Mouse (Mus musculus) intestine, embryonic 14.5 days (tissue): ENCODE measurements around the gene Rnf183. TPM values are rescaled to one million over a fixed set of nuclear protein-coding genes. Genes with fewer than 3 reads are reported as not detected.

Experiments used
- ATAC-seq: fragments of 200-750 bp; cut with Nextera tagmentation; replicated peaks from 2 replicates; pipeline ENCODE4 v1.8.0; 2017; ENCODE audit warnings: low read depth, moderate number of reproducible peaks, moderate TSS enrichment, moderate library complexity; ENCODE audit not compliant: low FRiP score, low TSS enrichment
- DNase-seq: peaks from one replicate; pipeline ENCODE4 v3.0.0-alpha.2; 2018; ENCODE audit warnings: low spot score
- H3K27ac ChIP-seq: fragments of 300-500 bp; sonication (generic); 2 replicates; pipeline ENCODE4 v1.5.1; 2014; ENCODE audit warnings: low read depth, mild to moderate bottlenecking, control low read depth
- H3K27me3 ChIP-seq: fragments of 300-500 bp; sonication (generic); replicated peaks from 2 replicates; pipeline ENCODE4 v1.6.1; 2014; ENCODE audit warnings: low read length, control low read depth; ENCODE audit not compliant: control insufficient read depth, insufficient read depth
- H3K36me3 ChIP-seq: fragments of 300-500 bp; sonication (generic); 2 replicates; pipeline ENCODE4 v1.6.1; 2014; ENCODE audit warnings: low read length, control low read depth; ENCODE audit not compliant: control insufficient read depth, insufficient read depth
- H3K4me1 ChIP-seq: fragments of 300-500 bp; sonication (generic); replicated peaks from 2 replicates; pipeline ENCODE4 v1.6.1; 2014; ENCODE audit warnings: low read length, control low read depth, mixed read lengths; ENCODE audit not compliant: control insufficient read depth, insufficient read depth
- H3K4me2 ChIP-seq: fragments of 300-500 bp; sonication (generic); 2 replicates; pipeline ENCODE4 v1.6.1; 2014; ENCODE audit warnings: low read length
- H3K4me3 ChIP-seq: fragments of 300-500 bp; sonication (generic); 2 replicates; pipeline ENCODE4 v1.5.1; 2014; ENCODE audit warnings: low read depth, low read length, control low read depth, mixed read lengths
- H3K9ac ChIP-seq: fragments of 300-500 bp; sonication (generic); 2 replicates; pipeline ENCODE4 v1.6.1; 2014; ENCODE audit warnings: mild to moderate bottlenecking, low read length
- H3K9me3 ChIP-seq: fragments of 300-500 bp; sonication (generic); 2 replicates; pipeline ENCODE4 v1.6.1; 2016; ENCODE audit warnings: low read length, control low read depth; ENCODE audit not compliant: control insufficient read depth
- WGBS: fragments of 180-500 bp; shearing (Covaris S2); extraction: QIAGEN DNeasy Blood & Tissue Kit; methylation state at CpG from one replicate; pipeline ENCODE4 v1.1.7; 2014; 5-methylcytosine and 5-hydroxymethylcytosine counted together
- polyA plus RNA-seq: library from polyadenylated mRNA; unstranded; fragments of >200 nt; fragmentation: Nextera tagmentation; extraction: Ambion mirVana; gene quantifications from 2 replicates; pipeline ENCODE4 v1.2.1, GENCODE M21; 2014

Rnf183 gene
- polyA plus RNA-seq, 1 experiment from 2014 or later = not detected

DNA sequence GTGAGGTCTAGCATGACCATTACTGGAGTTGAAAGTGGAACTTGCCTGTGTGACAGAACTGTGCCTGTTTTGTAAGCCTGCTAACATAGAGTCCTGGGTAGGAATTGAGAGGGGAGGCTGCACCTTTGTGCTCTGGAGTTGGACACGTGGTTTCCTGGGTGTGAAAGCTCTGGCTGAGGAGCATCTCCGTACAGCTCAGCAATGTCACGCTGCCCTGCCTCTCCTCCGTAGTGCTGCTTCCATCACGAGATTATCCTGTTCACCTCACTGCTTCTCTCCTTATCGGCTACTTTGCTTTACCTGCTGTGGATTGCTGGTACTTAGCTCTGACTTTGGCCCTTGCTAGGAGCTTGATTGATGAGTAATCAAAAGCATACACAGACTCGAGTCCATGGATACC, 51.3 kb downstream of the Rnf183 start:
- WGBS = 76% methylated on average over 7 of the region's 7 CpGs

DNA sequence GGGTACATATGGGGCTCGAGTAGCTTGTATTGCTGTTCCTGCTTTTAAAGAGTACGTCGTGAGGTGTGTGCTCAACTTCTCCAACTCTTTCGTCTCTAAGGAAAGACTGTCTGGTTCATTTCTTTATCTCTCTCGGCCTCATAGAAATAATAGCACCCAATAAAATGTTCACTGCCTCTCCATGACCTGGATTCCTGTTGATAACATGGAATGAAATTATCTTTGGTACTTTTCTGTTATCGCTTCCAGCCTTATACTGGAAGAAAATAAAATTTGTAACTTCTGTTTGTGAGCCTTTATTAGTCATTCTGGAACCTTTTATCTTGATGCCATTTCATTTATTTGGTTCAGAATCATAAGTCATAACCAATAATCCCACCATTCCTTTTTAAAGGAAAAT, 51.8 kb downstream of the Rnf183 start:
- H3K27ac ChIP-seq = no peak overlapping the region
- no peaks in the 10 kb centered on the region; the same call in 1 of the 2 replicates for H3K4me1 ChIP-seq
- no peak overlapping the region for H3K4me3 ChIP-seq
- H3K4me2 ChIP-seq = no peak overlapping the region
- no peaks in the 10 kb centered on the region for H3K27me3 ChIP-seq
- DNase-seq = no peak
- no peak overlapping the region for H3K9ac ChIP-seq
- no peak for ATAC-seq
- peaks cover 26% of the 10 kb centered on the region for H3K36me3 ChIP-seq
- no peaks in the 10 kb centered on the region for H3K9me3 ChIP-seq
- 80% methylated on average over 6 of the region's 6 CpGs for WGBS

More for the DNA sequence above, 51.3 kb downstream of the Rnf183 start:
- Histone ChIP-seq H3K4me1 (no peaks in the 10 kb centered on the region; the same call in 1 of the 2 replicates), H3K27ac (no peak overlapping the region), H3K27me3 (no peaks in the 10 kb centered on the region), H3K9ac (no peak overlapping the region), H3K4me2 (no peak overlapping the region), H3K36me3 (peaks cover 32% of the 10 kb centered on the region), H3K4me3 (no peak overlapping the region), H3K9me3 (no peaks in the 10 kb centered on the region)
- no peak for ATAC-seq
- no peak for DNase-seq

DNA sequence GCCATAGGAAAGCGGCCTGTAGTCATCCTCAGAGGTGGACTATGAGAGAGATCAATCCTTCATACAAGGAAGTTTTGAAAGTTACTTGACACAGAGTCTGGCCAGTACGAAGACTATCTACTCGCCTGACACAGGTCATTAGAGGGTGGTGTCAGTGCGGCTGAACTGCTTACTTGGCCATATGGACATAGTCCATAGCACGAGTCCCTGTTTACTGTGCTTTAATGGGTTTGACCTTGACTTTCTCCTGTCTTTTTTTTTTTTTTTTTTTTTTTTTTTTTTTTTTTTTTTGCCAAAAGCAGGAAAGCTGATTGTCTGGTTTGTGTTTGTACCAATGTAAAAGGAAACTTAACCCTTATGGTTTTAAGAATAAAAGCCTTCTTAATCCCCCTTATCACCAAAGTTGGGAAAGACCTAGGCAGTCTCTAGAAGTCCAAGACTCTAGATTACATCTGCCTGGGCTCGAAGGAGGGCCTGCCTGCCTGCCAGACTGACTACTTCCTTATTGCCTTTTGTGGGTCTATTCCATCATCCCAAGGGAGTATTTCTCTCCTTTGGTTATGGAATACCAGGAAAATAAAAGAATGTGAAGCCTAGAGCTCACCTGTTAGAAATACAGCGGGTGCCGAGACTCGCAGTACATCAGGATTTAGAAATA, 55.2 kb downstream of the Rnf183 start:
- no peaks in the 10 kb centered on the region for H3K36me3 ChIP-seq
- WGBS = 73% methylated on average over 9 of the region's 9 CpGs
- H3K9ac ChIP-seq = no peak overlapping the region
- ATAC-seq = no peak
- no peaks in the 10 kb centered on the region; the same call in 1 of the 2 replicates for H3K4me1 ChIP-seq
- no peak overlapping the region for H3K4me3 ChIP-seq
- H3K9me3 ChIP-seq = no peaks in the 10 kb centered on the region
- no peaks in the 10 kb centered on the region for H3K27me3 ChIP-seq
- no peak overlapping the region for H3K27ac ChIP-seq
- no peak overlapping the region for H3K4me2 ChIP-seq
- DNase-seq = no peak

Other genes with a start within 250 kb of the Rnf183 start
- gene Zfp37, start 204.2 kb downstream of the Rnf183 start, polyA plus RNA-seq = 9.9 and 12.4 TPM in 2 replicates
- gene Slc31a2, start 172.7 kb downstream of the Rnf183 start, polyA plus RNA-seq = 13.6 and 14.5 TPM in 2 replicates
- gene Fkbp15, start 74.7 kb downstream of the Rnf183 start, polyA plus RNA-seq = 26.3 and 27.8 TPM in 2 replicates
- 56.0 and 59.2 TPM in 2 replicates for gene Slc31a1, start 74.5 kb downstream of the Rnf183 start, polyA plus RNA-seq
- gene Cdc26, start 26.6 kb downstream of the Rnf183 start, polyA plus RNA-seq = 166 and 174 TPM in 2 replicates
- gene Prpf4, start 26.5 kb downstream of the Rnf183 start, polyA plus RNA-seq = 25.7 and 26.7 TPM in 2 replicates
- gene Wdr31, start 35.6 kb upstream of the Rnf183 start, polyA plus RNA-seq = 12.0 and 13.1 TPM in 2 replicates
- gene Bspry, start 44.8 kb upstream of the Rnf183 start, polyA plus RNA-seq = 39.3 and 43.8 TPM in 2 replicates
- 29.4 and 32.4 TPM in 2 replicates for gene Hdhd3, start 68.2 kb upstream of the Rnf183 start, polyA plus RNA-seq
- gene Alad, start 84.7 kb upstream of the Rnf183 start, polyA plus RNA-seq = 146 and 153 TPM in 2 replicates
- 75.3 and 85.9 TPM in 2 replicates for gene Pole3, start 89.8 kb upstream of the Rnf183 start, polyA plus RNA-seq
- 0.26 and 0.65 TPM in 2 replicates for gene 4933430I17Rik, start 90.1 kb upstream of the Rnf183 start, polyA plus RNA-seq
- 35.0 and 35.7 TPM in 2 replicates for gene Rgs3, start 124.6 kb upstream of the Rnf183 start, polyA plus RNA-seq